Mouse (Mus musculus) hindbrain, embryonic 11.5 days (tissue): ENCODE measurements around the gene Cct8. TPM values are rescaled to one million over a fixed set of nuclear protein-coding genes. Genes with fewer than 3 reads are reported as not detected.

Experiments used
- ATAC-seq: fragments of 200-750 bp; cut with Nextera tagmentation; 2 replicates; pipeline ENCODE4 v1.8.0; 2017; ENCODE audit warnings: mild to moderate bottlenecking, moderate TSS enrichment, moderate library complexity; ENCODE audit not compliant: low FRiP score
- DNase-seq: peaks from one replicate; pipeline ENCODE4 v3.0.0-alpha.2; 2015; ENCODE audit warnings: low spot score
- H3K27ac ChIP-seq: fragments of 300-500 bp; sonication (generic); 2 replicates; pipeline ENCODE4 v1.5.1; 2014; ENCODE audit warnings: mild to moderate bottlenecking, low read depth, low read length
- H3K27me3 ChIP-seq: fragments of 300-500 bp; sonication (generic); 2 replicates; pipeline ENCODE4 v1.6.1; 2014; ENCODE audit warnings: mild to moderate bottlenecking, low read length, moderate library complexity, mixed read lengths; ENCODE audit not compliant: control insufficient read depth, insufficient read depth
- H3K36me3 ChIP-seq: fragments of 300-500 bp; sonication (generic); 2 replicates; pipeline ENCODE4 v1.6.1; 2014; ENCODE audit warnings: mild to moderate bottlenecking, low read length, moderate library complexity, mixed read lengths; ENCODE audit not compliant: control insufficient read depth, insufficient read depth
- H3K4me1 ChIP-seq: fragments of 300-500 bp; sonication (generic); replicated peaks from 2 replicates; pipeline ENCODE4 v1.6.1; 2014; ENCODE audit warnings: low read length, mixed read lengths; ENCODE audit not compliant: control insufficient read depth, insufficient read depth
- H3K4me2 ChIP-seq: fragments of 300-500 bp; sonication (generic); replicated peaks from 2 replicates; pipeline ENCODE4 v1.6.1; 2014; ENCODE audit warnings: mild to moderate bottlenecking, low read depth, low read length
- H3K4me3 ChIP-seq: fragments of 300-500 bp; sonication (generic); 2 replicates; pipeline ENCODE4 v1.5.1; 2014; ENCODE audit warnings: low read depth, low read length
- H3K9ac ChIP-seq: fragments of 300-500 bp; sonication (generic); 2 replicates; pipeline ENCODE4 v1.6.1; 2014; ENCODE audit warnings: low read depth, low read length
- H3K9me3 ChIP-seq: fragments of 300-500 bp; sonication (generic); 2 replicates; pipeline ENCODE4 v1.6.1; 2016; ENCODE audit warnings: low read length; ENCODE audit not compliant: control insufficient read depth
- WGBS: fragments of 180-500 bp; shearing (Covaris S2); extraction: QIAGEN DNeasy Blood & Tissue Kit; methylation state at CpG from one replicate; pipeline ENCODE4 v1.1.7; 2014; 5-methylcytosine and 5-hydroxymethylcytosine counted together
- polyA plus RNA-seq: library from polyadenylated mRNA; unstranded; fragments of >200 nt; fragmentation: Nextera tagmentation; extraction: Ambion mirVana; gene quantifications from 2 replicates; pipeline ENCODE4 v1.2.1, GENCODE M21; 2014

Gene Cct8
- 656 and 686 TPM in 2 replicates for polyA plus RNA-seq

DNA sequence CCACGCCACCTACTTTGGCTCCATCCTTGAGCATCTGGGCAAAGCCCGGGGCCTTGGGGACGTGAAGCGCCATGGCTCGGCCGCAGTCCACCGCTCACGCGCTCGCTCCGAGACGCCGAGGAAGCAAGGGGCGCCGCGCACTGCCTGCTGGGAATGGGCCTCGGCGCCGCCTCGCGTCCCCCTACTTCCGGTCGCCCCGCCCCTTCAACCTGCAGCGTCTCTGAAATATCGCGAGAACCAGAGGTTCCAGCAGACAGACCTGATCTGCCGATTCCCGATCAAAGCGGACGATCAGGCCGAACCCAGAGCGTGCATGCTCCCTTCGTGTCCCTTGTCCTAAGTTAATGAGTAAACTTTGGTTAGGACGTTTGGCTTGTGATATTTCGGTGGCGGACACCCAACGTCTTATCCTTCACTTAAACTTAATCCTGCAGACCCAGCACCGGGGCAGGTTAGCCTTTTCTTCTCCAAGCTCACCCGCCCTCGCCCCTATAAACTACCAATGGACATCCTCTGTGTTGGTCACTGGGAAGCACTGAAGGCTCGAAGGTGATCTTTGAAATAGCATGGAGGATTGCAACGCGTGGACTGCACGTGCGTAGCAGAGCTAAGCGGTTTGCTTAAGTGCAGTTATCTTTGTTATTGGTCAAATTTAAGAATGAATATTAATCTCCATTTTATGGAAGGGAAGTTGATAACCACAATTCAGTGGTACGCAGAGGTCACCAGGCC is at the start of gene Cct8:
TSS of gene Cct8 (minus strand) at position 158 of the 732 bp plus-strand sequence.
- peak within 1 kb of the TSS; percentile 96 for H3K9ac ChIP-seq
- H3K27me3 ChIP-seq: no peaks in the 10 kb centered on the region
- peak within 1 kb of the TSS; percentile 79 for H3K27ac ChIP-seq
- no peaks in the 10 kb centered on the region for H3K9me3 ChIP-seq
- peaks cover 10% of the 10 kb centered on the region; the same call in 1 of the 2 replicates for H3K36me3 ChIP-seq
- H3K4me3 ChIP-seq: peak within 1 kb of the TSS; percentile 94
- DNase-seq: peak; percentile 97
- peak; percentile 96 for ATAC-seq
- H3K4me1 ChIP-seq: peaks cover 3% of the 10 kb centered on the region; the same call in 1 of the 2 replicates
- peak within 1 kb of the TSS; percentile 83 for H3K4me2 ChIP-seq
- 1% methylated on average over 46 of the region's 48 CpGs for WGBS

DNA sequence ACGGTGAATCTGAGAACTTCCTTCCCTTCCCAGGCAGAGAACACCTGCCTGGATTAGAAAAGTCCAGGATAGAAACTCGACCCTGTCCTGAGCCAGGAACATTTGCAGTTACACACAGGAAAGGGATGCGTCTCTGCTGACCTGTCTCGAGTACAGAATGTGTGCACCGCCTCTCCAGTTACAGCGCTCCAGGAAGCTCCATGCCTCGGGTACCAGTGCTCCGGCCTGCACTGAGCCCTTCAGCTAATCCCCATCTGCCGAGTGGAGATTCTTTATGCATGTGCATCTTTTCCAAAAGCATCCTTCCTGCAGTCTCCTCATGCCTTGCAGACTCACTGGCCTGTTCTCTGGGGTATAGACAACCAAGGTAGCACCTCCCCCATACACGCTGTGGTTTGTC is 33.1 kb upstream of the Cct8 start:
- ATAC-seq: no peak
- no peak overlapping the region for H3K4me2 ChIP-seq
- H3K4me3 ChIP-seq: no peak overlapping the region
- H3K36me3 ChIP-seq: no peaks in the 10 kb centered on the region
- H3K9me3 ChIP-seq: no peaks in the 10 kb centered on the region
- H3K27me3 ChIP-seq: no peaks in the 10 kb centered on the region
- no peak overlapping the region for H3K9ac ChIP-seq
- H3K4me1 ChIP-seq: no peaks in the 10 kb centered on the region
- no peak overlapping the region for H3K27ac ChIP-seq
- DNase-seq: no peak
- 69% methylated on average over 10 of the region's 10 CpGs for WGBS

DNA sequence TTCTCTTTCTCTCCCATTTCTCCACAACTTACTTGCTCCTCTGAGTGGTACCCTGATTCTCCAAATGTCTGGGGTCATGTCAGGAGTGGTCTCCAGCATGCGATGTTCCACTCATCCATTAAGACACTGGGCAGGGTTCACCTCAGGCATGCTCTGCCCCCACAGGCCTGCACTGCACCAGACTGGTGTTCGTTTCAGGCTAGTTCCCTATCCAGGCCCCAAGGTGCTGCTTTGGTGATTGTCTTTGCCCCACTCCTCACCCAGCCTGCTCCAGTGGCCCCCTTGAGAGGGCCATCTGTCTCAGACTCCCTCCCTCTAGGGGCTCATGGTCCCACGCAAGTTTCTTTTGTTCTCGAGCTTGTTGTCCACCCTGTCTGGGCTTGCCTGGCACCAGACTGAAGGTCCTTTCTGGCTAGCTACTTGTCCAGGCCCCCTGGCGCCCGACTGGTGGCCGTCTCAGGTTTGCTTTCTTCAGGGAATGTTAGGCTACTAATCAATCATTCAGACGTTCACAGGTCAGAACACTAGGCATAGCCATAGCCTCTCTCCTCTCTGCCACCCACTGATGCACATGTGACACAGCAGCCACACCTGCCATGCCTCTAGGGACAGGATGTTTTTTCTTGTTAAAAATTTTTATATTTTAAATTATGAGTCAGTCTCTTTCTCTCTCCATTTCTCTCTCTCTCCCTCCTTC is 32.0 kb upstream of the Cct8 start:
- no peaks in the 10 kb centered on the region for H3K27me3 ChIP-seq
- no peak overlapping the region for H3K4me2 ChIP-seq
- no peak overlapping the region for H3K9ac ChIP-seq
- H3K27ac ChIP-seq: no peak overlapping the region
- no peak overlapping the region for H3K4me3 ChIP-seq
- no peak for DNase-seq
- no peaks in the 10 kb centered on the region for H3K36me3 ChIP-seq
- no peaks in the 10 kb centered on the region for H3K4me1 ChIP-seq
- WGBS: 56% methylated on average over 8 of the region's 8 CpGs
- no peaks in the 10 kb centered on the region for H3K9me3 ChIP-seq
- ATAC-seq: no peak

DNA sequence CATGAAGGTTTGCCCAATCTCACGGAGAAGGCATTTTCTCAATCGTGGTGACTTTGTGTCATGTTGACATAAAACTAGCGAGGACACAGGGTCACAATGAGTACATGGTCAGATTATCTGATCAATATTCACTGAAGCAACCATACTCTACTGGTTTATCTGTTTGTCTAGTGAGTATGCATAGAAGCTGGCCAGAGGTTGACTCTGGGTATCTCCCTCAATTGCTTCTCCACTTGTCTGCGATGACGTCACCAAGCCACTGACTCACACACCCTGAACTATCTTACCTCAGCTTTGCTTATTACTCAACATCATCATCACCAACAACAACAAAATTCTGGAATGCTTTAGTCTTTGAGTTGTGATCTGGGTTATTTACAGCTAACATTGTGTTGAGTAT is 28.6 kb upstream of the Cct8 start:
- H3K4me3 ChIP-seq: no peak overlapping the region
- H3K27ac ChIP-seq: no peak overlapping the region
- no peaks in the 10 kb centered on the region for H3K27me3 ChIP-seq
- no peak overlapping the region for H3K9ac ChIP-seq
- H3K36me3 ChIP-seq: no peaks in the 10 kb centered on the region
- DNase-seq (no peak), ATAC-seq (no peak)
- H3K9me3 ChIP-seq: no peaks in the 10 kb centered on the region
- WGBS: 89% methylated on average over 5 of the region's 5 CpGs
- H3K4me1 ChIP-seq: no peaks in the 10 kb centered on the region
- no peak overlapping the region for H3K4me2 ChIP-seq

DNA sequence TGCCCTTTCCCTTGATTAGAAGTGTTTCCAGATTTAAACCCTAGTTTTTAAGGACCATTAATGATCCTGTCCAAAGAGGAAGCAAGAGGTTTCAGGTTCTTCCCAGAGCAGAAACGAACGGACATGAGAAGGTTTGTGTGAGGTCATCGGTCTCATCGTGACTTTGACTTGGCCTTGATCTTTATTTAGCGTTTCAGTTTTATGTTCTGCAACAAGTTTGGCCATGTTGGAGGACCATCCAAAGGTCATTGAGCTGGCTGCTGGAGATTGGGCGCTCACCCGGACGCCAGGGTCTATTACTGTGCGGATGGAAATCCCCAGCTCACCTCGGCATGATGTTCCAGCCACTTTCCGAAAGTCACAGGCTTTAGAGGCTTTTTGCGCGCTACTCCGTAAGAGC is 16.7 kb upstream of the Cct8 start:
- H3K9ac ChIP-seq: no peak overlapping the region
- H3K4me2 ChIP-seq: no peak overlapping the region
- no peak for ATAC-seq
- no peak for DNase-seq
- no peak overlapping the region for H3K27ac ChIP-seq
- H3K9me3 ChIP-seq: no peaks in the 10 kb centered on the region
- H3K36me3 ChIP-seq: no peaks in the 10 kb centered on the region
- no peak overlapping the region for H3K4me3 ChIP-seq
- H3K27me3 ChIP-seq: no peaks in the 10 kb centered on the region
- WGBS: 95% methylated on average over 14 of the region's 14 CpGs
- H3K4me1 ChIP-seq: no peaks in the 10 kb centered on the region

DNA sequence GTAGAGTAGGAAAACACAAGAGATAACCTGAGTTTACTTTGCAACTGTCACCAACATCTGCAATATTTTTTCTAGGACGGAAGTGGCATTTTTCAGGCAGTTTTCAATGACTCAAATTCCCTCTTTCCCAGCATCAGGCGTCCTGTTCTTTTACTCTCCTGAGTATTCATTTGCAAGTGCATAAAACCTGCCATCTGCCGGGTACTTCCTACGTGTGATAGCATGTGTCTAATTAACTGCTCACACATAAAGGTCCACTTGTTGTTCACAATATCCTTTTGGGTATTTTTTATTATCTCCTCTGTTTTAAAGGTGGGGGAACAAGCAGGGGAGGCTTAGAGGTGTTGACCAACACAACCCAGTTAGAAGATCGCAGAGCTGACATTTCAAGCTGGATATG is 16.0 kb upstream of the Cct8 start:
- no peak for ATAC-seq
- Histone ChIP-seq H3K4me3 (no peak overlapping the region), H3K4me2 (no peak overlapping the region), H3K4me1 (no peaks in the 10 kb centered on the region), H3K27me3 (no peaks in the 10 kb centered on the region), H3K27ac (no peak overlapping the region), H3K36me3 (no peaks in the 10 kb centered on the region), H3K9me3 (no peaks in the 10 kb centered on the region), H3K9ac (no peak overlapping the region)
- no peak for DNase-seq
- WGBS: 74% methylated on average over 5 of the region's 5 CpGs

DNA sequence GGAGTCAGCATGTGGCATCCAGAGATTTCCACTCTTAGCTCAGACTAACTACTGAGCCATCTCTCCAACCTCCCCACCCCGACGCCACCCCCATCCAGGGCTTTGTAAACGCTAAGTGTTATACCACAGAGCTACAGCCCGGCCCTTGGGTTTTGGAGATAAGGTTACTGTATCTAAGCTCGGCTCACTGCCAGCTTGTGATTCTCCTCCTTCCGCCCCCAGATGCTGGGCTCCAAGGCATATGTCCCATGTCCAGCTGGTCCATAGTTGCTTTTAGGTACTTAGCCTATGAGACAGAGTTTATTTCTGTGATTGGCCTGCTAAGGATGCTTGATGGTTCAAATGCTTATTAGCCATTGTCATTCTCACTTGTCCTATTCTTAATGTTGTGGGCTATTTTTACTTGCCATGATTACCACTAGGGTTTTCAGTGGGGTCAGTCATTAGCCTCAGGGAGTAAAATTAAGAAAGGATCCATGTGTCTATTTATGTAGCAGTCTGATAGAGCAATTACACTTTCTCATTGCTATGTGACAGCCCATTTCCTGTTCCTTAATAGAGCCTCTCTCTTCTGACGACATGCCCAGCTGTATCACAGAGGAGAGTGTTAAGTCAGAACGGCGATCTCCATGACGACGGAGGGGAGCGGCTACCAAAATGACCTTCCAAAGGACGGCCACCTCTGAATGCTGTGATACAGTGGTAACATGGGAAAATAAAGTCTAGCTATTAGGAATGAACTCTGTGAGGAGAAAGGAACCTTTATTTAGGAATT is 5.8 kb upstream of the Cct8 start:
- H3K27me3 ChIP-seq: no peaks in the 10 kb centered on the region
- H3K36me3 ChIP-seq: no peaks in the 10 kb centered on the region
- no peak for DNase-seq
- WGBS: 69% methylated on average over 13 of the region's 13 CpGs
- peak; percentile 25; the same call in 1 of the 2 replicates for ATAC-seq
- H3K4me2 ChIP-seq: no peak overlapping the region
- no peaks in the 10 kb centered on the region for H3K4me1 ChIP-seq
- no peak overlapping the region for H3K4me3 ChIP-seq
- H3K9me3 ChIP-seq: no peaks in the 10 kb centered on the region
- H3K27ac ChIP-seq: no peak overlapping the region
- H3K9ac ChIP-seq: no peak overlapping the region

DNA sequence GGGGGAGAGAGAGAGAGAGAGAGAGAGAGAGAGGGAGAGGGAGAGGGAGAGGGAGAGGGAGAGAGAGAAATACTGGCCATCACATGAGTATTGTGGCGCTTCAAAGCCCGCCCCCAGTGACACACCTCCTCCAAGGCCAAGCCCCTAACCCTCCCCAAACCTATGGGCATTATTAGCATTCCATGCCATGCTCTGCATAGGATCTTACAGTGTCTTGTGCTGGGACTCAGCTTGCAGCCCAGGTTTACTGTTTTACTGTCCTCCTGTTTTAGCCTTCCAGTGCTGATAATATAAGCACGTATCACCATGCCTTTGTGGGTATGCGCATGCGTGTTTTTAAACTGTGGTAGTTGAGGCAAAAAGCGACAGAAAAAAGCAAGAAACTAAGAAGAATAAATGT is 3.9 kb upstream of the Cct8 start:
- Histone ChIP-seq H3K27ac (no peak overlapping the region), H3K27me3 (no peaks in the 10 kb centered on the region), H3K4me2 (no peak overlapping the region), H3K4me1 (peaks cover 3% of the 10 kb centered on the region; the same call in 1 of the 2 replicates), H3K9me3 (no peaks in the 10 kb centered on the region), H3K9ac (no peak overlapping the region), H3K4me3 (no peak overlapping the region), H3K36me3 (no peaks in the 10 kb centered on the region)
- WGBS: 66% methylated on average over 6 of the region's 6 CpGs
- ATAC-seq (no peak), DNase-seq (no peak)
